Comparison of ENCODE assay signal across 8 mouse cellular contexts in genomic region chr11:61091642-61092262, GRCm38 (mm10). TPM values are rescaled to one million over a fixed set of nuclear protein-coding genes. Genes with fewer than 3 reads are reported as not detected.
DNase-seq lines count a peak whose midpoint lies in the region; ATAC-seq and TF ChIP-seq lines count a peak whose summit lies in the region.
"Had no signal": no experiment of that assay in that cellular context is flagged by ENCODE, and none has a peak within 500 bp of the region (broad histone marks: within the 10 kb centered on the region; RNA-seq: fewer than 3 reads in every experiment).

No protein-coding gene starts in this region.

- no peaks in the 10 kb centered on the region for H3K9me3 ChIP-seq in forebrain, embryonic 15.5 days
- H3K9me3 ChIP-seq in kidney, postnatal 0 days (replicated peaks; ENCODE audit: low read length) = no peaks in the 10 kb centered on the region

- no peak overlapping the region for H3K4me2 ChIP-seq in forebrain, embryonic 15.5 days (replicated peaks)
- no peak overlapping the region for H3K4me2 ChIP-seq in kidney, postnatal 0 days (ENCODE audit: low read length)
- H3K4me2 ChIP-seq: limb, embryonic 12.5 days had no signal

- H3K27me3 ChIP-seq in forebrain, embryonic 15.5 days = no peaks in the 10 kb centered on the region
- H3K27me3 ChIP-seq in kidney, postnatal 0 days (ENCODE audit: insufficient read depth, low read length) = no peaks in the 10 kb centered on the region
- H3K27me3 ChIP-seq: limb, embryonic 12.5 days had no signal

- peaks cover 3% of the 10 kb centered on the region; the same call in 1 of the 2 replicates for H3K4me1 ChIP-seq in forebrain, embryonic 15.5 days
- no peaks in the 10 kb centered on the region for H3K4me1 ChIP-seq in kidney, postnatal 0 days (replicated peaks; ENCODE audit: insufficient read depth, low read length)
- H3K4me1 ChIP-seq: limb, embryonic 12.5 days had no signal

- no peak overlapping the region for H3K27ac ChIP-seq in forebrain, embryonic 15.5 days (replicated peaks)
- H3K27ac ChIP-seq in kidney, postnatal 0 days = no peak overlapping the region
- H3K27ac ChIP-seq: limb, embryonic 12.5 days had no signal

- peak; percentile 88 for DNase-seq in 3T3-L1 (ENCODE audit: low read depth, low spot score)
- DNase-seq in B cell, adult 2 months = peak; percentile 62 to 65
- DNase-seq in brain, embryonic 14.5 days (ENCODE audit: low read depth) = peak; percentile 93
- peak; percentile 89 for DNase-seq in kidney, postnatal 0 days (ENCODE audit: low spot score)
- peak; percentile 47 to 60 for DNase-seq in lung, adult 18-20 months
- peak; percentile 86 for DNase-seq in retina, postnatal 1 day

- 10% methylated on average over 7 of the region's 7 CpGs for WGBS in forebrain, embryonic 15.5 days
- 22% methylated on average over 7 of the region's 7 CpGs for WGBS in kidney, postnatal 0 days

- ATAC-seq in forebrain, embryonic 15.5 days (replicated peaks) = peak; percentile 63; the same call in 1 of the 2 replicates
- ATAC-seq in kidney, postnatal 0 days (replicated peaks; ENCODE audit: low FRiP score, low read depth) = no peak

- no peak for TF ChIP-seq POLR2A in brain, embryonic 14.5 days (IDR thresholded peaks at IDR 0.05; ENCODE audit: borderline replicate concordance, extremely low read depth, insufficient read depth, insufficient read length, poor library complexity, severe bottlenecking)

- peak; percentile 83; the same call in 1 of the 2 replicates for TF ChIP-seq CTCF in brain, embryonic 14.5 days (IDR thresholded peaks at IDR 0.05; ENCODE audit: borderline replicate concordance, extremely low read depth, insufficient read depth, insufficient read length)
- peak; percentile 94 for TF ChIP-seq CTCF in kidney, postnatal 0 days (IDR thresholded peaks at IDR 0.05; ENCODE audit: low read depth)

- no peak overlapping the region for H3K9ac ChIP-seq in forebrain, embryonic 15.5 days (replicated peaks)
- H3K9ac ChIP-seq in kidney, postnatal 0 days (ENCODE audit: low read depth, low read length) = no peak overlapping the region
- H3K9ac ChIP-seq: limb, embryonic 12.5 days had no signal

- no peak overlapping the region for H3K4me3 ChIP-seq in forebrain, embryonic 15.5 days
- H3K4me3 ChIP-seq in kidney, postnatal 0 days (replicated peaks; ENCODE audit: low read depth, low read length) = no peak overlapping the region
- H3K4me3 ChIP-seq: limb, embryonic 12.5 days had no signal

- H3K36me3 ChIP-seq in forebrain, embryonic 15.5 days = no peaks in the 10 kb centered on the region
- H3K36me3 ChIP-seq in kidney, postnatal 0 days (ENCODE audit: insufficient read depth, low read length) = no peaks in the 10 kb centered on the region
- H3K36me3 ChIP-seq: limb, embryonic 12.5 days had no signal

RNA-seq across cellular contexts. Expression of gene Tnfrsf13b, which starts 34.8 kb away (rescaled TPM):
- 1.3 and 1.6 TPM in 2 replicates for polyA plus RNA-seq in brain, embryonic 14.5 days (2012; rRNA removed)
- polyA plus RNA-seq in forebrain, embryonic 15.5 days (2015; fragmentation: Nextera tagmentation; extraction: Ambion mirVana) = 0.78 and 0.91 TPM in 2 replicates
- polyA plus RNA-seq in kidney, postnatal 0 days (2015; fragmentation: Nextera tagmentation; extraction: Ambion mirVana) = 1.2 and 1.7 TPM in 2 replicates
